Mouse (Mus musculus) frontal cortex, postnatal 36 days (tissue): ENCODE data around the gene Rabl6.

Experiments
- DNase-seq, 2 experiments: peaks; one replicate each; pipeline ENCODE4 v3.0.0; 2022; ENCODE audit warnings: low spot score in 2 of 2

The Rabl6 gene

DNA sequence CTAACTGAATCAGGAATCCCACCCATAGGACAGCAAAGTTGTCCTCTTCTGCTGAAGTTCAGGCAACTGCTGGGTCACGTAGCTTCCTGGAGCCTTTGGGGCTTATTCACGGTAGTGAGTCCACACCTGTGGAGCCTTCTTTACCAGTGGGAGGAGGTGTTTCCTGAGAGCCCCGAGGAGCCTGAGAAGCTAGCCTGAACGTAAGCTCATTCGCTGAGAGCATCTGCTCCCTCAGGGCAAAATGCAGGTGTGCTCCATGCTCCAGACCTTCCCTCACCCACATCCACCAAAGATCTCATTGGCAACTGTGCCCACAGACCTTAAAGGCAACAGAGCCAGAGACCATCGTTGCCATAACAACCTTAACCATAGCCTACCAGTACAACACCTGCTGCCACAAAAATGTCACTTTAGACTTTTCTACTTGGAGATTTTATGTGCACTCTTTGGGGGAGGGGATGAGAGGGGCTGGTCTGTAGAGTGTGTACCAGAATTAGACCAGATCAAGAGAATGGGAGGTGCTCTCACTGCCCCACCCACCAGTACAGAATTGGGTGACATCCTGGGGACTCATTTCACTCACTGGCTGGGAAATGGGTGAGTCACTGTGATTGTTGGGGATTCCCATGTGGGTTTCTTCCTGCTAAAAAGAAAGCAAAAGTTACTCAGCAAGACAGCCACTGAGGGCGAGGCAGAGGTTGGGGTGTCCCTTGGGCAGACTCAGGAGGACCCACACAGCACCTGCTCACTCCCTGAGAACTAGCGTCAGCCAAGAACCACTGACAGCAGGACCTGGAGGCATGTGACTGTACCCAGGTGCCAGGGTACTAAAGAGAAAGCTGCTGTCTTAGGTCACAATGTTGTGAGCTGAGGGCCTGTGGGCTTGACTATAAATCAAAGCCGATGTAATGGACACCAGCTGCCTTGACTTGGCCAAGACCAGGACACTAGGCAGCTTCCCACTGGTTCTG is 59.0 kb downstream of the Rabl6 start:
- DNase-seq = no peak

DNA sequence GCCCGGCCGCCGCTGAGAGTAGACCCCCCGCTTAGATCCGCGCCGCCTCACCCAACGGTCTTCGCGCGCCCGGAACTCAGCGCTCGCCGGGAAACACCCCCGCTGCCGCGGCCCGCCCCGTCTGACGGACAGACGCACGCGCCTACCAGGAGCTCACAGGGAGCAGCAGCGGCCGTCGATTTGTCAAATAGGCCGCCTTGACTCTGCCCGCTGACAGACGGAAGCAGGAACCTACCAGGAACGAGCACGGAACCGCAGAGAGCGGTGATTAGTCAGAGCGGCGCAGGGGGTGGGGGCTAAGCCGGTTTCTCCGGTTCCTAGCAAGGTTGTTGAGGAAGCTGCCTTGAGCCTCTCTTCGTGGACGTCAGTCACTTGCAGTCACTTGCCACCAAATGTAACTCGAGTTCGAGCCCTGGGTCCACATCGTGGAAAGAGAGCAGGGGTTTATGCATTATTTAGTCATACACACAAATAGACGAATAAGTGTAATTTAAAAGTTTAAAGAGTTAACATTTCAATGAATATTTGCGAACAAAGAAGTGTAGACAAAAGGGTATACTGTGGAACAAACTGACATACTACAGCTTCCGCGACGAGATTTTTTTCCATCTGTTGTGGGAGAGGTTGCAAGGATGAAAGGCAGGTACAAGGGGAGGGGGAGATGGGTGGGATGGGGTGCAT is 61.4 kb downstream of the Rabl6 start, which contains the start of gene Traf2:
Gene Traf2, minus strand, starts transcription at position 130 of the 681 bp plus-strand sequence.
- DNase-seq = peak; percentile 98 to 99

DNA sequence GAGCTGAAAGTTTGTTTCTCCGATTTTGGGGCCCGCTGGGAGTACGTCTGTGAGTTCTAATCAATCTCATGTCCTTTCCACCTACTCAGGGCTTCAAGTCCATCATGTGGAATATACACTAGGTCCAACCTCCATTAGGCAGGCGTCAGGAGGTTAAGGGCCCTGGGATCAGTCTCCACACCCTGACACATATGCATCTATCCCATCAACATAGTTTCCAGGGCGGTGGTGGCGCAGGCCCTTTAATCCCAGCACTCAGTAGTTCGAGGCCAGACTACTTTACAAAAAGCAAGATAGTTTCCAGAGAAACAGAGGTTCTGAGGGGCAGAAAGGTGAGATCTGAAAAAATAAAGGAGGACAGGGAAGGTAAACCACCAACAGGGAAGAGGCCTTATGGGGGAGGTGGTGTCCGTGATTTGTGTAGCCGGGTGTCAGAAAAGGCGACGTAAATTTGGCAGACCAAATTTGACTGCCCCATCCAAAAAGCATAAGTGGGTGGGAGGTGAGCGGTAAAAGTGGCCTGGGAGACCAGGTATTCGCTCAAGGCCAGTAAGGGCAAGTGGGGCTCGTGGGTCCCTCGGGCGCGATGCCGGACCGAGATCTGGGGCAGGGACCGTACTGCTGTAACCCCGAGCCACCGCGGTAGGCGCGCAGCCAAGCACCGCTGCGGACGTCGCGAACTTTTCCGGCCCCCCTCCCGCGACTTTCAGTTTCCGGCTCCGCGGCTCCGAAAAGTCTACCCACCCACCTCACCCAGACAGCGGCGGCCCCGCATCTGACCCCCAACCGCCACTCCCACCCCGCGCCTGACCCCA is 62.1 kb downstream of the Rabl6 start:
- no peak for DNase-seq

DNA sequence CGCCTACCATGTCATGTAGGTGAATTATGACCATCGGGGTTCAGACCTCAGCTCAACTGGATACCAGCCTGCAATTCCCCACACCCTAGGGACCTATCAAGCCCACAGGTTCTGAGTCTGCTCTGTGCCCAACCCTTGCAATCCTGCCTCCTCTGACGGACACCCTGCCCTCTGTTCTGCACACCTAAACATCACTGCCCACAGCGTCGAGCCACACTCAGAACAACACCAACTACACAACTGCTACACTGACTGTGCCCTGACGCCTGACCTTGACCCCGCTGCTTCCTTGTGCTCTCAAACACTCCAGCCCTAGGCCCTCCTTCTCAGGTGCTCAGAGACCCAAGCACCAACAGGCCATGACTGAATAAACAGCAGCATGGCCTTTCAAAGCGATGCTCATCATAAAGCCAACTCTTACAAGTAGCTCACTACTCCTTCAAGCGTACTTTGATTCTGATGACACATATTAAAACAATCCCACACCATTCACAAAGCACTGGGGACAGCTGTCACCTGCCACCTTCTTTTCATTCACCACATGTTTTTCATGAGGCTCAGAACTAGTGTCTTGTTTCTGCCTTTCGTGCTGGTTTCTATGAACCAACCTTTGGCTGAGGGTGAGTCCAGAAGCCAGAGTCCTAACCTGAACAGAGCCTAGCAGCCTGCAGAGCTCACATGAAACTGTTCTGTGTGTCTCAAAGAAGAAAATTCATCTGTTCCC is 66.5 kb downstream of the Rabl6 start:
- DNase-seq = no peak

DNA sequence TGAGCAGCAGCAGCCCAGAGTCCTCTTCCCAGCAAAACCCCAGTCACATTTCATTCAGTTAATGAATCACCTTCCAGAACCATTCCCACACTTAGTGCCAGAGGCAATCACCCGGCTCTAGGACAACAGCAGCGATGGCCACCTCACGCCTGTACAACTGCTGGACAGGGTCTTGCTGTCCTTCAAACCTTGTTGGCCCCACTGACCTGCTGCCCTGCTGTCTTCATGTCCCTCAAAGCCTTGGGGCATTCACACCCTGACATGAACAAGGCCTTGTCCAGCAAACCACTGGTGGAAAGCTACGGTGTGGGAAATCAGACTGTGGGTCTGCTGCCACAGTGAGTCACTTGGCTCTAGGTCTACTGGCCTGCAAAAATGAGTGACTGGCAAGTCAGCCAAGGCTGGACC is 67.8 kb downstream of the Rabl6 start:
- DNase-seq = no peak

DNA sequence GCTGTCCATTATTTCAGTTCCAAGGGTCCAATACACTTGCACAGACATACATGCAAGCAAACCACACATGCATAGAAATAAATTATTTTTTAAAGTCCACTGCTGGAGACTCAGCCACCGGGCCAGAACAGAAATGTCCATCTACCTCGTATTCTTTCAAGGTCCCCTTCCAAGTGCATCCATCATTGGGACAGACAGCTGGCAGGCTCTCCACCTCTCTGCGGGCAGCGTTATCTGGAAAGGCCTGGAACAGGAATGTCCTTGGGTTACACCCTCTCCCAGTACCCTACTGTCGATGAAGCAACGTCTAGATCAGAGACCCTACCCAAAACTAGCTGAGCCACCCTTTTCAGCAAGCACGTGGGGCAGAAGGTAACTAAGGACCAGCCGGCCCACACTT is 71.8 kb downstream of the Rabl6 start:
- DNase-seq = no peak

DNA sequence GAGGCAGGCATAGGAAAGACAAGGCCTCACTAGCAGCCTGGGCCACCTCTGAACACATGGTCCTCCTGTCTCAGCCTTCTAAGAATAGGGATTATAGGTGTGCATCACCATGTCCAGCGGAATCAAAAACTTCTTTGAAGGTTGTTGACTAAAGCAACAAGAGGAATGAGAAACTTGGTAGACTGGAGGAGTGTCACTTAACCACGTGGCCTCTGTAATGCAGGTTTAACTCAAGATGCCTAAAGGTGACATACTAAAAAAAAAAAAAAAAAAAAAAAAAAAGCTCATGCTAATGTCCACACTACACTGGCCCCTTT is 73.5 kb downstream of the Rabl6 start:
- no peak for DNase-seq

DNA sequence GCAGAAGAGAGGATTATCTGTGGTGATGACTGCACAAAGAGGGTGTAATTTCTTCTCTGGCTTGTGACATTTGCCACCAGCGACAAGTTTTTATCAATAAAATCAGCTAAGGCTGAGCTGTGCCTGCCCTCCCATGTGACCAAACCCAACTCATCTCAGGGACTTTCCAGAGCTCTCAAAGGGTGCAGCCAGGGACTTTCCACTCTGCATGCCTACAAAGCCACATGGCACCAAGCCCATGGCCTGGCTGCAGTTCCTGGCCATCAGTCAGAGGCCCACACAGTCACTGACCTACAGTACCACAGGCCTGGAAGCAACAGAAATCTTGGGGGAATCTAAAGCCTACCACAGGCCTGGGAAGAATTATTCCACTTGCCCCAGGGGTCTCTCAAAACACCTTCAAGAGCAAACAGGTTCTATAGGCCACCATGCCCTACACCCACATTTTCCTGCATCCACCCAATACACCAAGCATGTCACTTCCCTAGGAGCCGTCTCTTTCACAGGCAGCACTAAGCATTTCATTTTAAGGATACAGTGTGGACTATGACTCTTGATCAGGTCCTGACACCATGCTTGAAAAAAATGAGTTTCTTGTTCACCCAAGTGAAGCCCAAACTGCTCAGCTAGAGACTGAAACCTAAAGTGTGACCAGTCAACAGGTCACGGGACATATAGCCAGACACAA is 74.0 kb downstream of the Rabl6 start:
- no peak for DNase-seq

DNA sequence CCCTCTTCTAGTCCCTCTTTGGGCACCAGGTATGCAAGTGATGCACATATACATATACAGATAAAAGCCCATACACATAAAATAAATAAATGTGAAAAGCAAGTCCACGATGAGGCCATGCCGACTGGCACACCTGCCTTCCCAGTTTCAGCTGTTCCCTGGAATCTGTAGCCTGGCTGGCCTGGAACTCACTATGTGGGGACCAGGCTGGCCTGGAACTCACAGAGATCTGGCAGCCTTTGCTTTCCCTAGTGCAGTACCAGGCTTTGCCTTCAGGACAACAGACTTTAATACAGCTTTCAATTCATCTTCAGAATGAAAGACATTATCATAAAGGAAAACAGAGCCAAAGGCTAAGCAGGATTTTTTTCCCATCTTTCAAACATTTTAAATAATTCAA is 74.6 kb downstream of the Rabl6 start:
- DNase-seq = no peak
